Mouse (Mus musculus): Measurements from ENCODE around the gene Sap30bp.

The Sap30bp gene

GRCm38 (mm10) chr11:115959018-115959417 is 25.9 kb downstream of the Sap30bp start:
- DNase-seq, result no peak

GRCm38 (mm10) chr11:115962651-115963412 is 29.8 kb downstream of the Sap30bp start:
- no peak for DNase-seq

GRCm38 (mm10) chr11:115964977-115965604 is 32.0 kb downstream of the Sap30bp start:
- DNase-seq, result no peak

- DNase-seq, result no peak
These were observed 35.8 kb downstream of the Sap30bp start for GRCm38 (mm10) chr11:115968731-115969405.

DNA sequence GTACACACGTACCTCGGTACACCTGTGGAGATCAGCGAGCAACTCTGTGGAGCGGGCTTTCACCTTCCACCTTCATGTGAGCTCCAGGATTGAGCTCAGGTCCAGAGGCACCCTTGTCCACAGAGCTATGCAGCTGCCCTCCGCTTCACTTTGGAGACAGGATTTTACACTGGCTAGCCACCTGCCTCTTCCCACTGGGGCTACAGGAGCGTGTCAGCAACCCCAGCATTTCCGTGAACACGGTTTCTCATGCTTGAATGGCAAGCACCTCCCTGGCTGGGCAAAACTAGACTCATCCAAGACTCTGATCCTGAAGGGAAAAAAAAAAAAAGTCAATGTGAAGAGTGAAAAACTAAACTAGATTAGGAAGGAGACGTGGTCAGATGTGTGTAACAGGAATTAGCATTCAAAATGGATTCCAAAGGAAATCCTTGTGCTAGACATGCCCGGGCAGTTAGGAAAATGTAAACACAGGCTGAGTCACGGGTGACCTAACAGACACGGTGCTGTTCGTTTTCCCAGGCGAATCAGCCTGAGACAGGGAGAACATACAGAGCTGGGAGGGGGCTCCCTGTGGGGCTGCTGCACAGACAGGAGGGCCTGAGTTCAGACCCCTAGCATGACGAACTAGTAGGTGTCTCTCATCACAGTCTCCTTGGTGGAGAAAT is 37.1 kb downstream of the Sap30bp start:
- DNase-seq, result no peak

DNA sequence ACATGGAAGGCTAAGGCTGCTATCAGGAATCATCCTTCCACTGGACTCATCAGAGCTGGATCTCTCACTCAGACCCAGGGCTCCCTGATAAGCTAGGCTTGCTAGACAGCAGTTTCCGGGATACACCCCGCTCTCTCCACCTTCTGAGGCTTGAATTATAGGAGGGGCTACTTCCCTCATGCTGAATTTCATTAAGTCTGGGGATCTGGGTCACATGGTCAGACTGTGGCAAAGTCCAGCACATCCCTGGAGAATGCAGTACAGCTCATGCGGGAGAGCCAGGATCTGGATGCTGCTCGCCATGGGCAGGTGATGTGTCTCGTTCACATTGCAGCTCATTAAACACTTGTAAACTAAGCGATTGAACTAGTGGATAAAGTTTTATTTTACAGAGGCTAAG is 37.9 kb downstream of the Sap30bp start:
- DNase-seq, result no peak

GRCm38 (mm10) chr11:115974309-115975082 is 41.4 kb downstream of the Sap30bp start, which contains the start of gene Itgb4:
Gene Itgb4 (plus strand): TSS chr11:115974709.
- no peak for DNase-seq

DNA sequence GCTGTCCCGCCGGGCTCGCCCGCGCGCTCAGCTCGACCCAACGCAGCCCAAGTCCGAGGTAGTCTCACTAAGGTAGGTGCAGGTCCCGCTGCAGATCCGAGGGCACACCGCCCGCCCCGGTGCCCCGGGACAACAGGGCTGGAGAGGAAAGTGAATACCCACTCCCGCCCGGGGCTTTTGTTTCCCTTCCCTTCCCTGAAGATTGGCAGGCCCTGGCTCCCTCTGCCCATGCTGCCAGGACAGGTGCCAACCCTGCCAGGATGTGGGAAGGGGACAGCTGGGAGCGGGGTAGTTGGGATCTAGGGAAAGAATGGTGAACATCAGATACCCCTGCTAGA is 42.0 kb downstream of the Sap30bp start:
- no peak for DNase-seq

DNA sequence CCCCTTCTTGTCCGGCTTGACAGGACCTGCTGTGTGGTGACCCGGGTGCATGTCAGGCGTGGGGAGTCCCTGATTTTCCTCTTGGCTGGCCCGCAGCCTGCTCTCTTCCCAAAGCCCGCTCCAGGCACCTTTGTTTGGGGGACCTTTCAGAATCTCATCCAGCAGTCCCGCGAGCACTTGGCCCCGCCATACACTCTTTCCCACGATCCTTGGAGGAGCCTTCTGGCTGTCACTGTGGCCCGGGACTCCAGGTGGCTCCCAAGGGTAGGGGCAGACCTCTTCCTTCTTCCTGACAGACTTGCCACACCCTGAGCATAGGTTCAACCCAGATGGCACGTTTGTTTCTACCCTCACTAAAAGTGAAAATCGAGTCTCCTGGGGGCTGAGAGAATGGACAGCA is 42.5 kb downstream of the Sap30bp start:
- no peak for DNase-seq

DNA sequence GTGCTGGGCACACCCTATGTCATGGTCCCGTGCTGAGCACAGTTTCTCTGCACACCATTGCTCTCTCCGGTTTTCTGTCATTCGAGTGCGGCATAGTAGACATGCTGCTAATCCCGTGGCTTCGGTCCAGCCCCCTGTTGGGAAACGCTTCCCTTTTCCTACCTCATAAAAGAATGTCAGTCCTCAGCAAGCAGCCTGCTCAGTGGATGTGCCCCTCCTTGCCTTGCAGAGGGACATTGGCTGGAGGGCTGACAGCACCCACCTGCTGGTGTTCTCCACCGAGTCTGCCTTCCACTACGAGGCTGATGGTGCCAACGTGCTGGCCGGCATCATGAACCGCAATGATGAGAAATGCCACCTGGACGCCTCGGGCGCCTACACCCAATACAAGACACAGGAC is 49.4 kb downstream of the Sap30bp start:
- DNase-seq, result peak; percentile 35

GRCm38 (mm10) chr11:115983291-115983690 is 50.2 kb downstream of the Sap30bp start:
- peak; percentile 28 for DNase-seq

GRCm38 (mm10) chr11:115989686-115990085 is 56.6 kb downstream of the Sap30bp start:
- no peak for DNase-seq

GRCm38 (mm10) chr11:115992098-115992497 is 59.0 kb downstream of the Sap30bp start:
- no peak for DNase-seq

- DNase-seq, result no peak
These were observed 62.2 kb downstream of the Sap30bp start for GRCm38 (mm10) chr11:115995256-115995655.

DNA sequence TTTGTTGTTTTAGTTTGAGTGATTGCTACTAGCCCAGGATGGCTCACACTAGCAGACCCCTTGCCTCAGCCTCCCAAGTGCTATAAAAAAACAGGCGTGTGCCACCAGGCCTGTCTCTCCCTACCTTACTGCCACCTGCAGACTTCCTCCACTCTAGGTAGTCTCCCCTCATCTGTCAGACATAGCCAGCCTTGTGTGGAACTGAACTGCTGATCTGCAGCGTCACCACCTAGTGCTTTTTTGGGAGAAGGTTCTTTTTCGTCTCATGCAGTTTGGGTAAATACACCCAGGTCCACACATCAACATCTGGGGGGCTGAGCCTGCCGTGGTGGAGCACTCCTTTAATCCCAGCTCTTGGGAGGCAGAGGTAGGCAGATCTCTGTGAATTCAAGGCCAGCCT is 64.0 kb downstream of the Sap30bp start:
- no peak for DNase-seq

DNA sequence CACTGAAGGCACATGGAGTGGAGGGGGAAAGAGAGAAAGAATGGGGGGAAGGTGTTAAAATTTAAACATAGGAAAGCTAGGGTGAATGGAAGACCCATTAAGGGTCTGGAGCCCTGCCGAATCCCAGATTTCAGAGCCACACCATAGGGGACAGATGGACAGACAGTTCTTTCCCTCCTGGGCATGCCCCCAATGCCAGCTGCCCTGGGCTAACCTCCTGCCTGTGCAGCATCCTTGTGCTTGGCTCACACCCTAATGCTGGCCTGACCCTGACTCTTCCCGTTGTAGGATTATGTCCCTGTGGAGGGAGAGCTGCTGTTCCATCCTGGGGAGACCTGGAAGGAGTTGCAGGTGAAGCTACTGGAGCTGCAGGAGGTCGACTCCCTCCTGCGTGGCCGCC is 64.6 kb downstream of the Sap30bp start:
- DNase-seq, result no peak

DNA sequence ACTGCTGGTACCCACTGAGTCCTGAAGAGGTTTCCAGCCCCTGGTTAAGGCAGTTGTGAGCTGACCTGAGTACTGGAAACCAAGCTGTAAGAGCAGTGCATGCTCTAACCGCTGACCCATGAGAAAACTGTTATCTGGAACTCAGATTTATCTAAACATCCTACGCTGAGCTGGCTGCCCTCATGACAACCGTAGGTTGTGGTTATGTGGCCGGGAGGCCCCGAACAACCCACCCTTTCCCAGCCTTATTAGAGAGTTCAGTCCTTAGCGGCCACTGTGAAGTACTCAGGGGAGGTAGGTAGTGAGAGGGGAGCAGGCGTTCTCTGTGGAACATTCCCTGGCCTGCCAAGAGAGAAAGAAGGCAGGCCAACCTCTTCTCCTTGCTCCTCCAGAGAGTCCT is 65.9 kb downstream of the Sap30bp start:
- DNase-seq, result no peak

DNA sequence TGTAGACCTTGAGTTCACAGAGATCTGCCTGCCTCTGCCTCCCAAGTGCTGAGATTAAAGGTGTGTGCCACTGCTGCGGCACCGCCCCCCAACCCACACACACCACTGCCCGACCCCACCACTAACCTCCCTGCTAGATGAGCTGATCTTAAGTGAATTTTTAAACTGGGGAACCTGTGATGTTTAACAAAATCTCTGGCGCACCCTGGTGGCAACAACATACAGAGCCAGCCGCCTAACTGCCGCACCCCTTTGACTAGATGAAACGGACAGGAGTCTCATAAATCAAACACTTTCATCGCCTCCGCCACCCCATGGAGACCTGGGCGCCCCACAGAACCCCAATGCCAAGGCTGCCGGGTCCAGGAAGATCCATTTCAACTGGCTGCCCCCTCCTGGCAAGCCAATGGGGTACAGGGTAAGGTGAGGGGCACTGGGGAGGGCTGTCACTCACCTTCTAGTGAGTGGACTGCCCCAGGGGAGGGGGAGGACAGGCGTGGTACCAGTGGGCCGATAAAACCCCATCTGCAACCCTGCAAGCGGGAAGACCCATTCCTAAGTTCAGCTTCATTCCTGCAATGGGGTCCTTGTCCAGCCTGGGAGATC is 66.6 kb downstream of the Sap30bp start:
- peak; percentile 76 for DNase-seq

DNA sequence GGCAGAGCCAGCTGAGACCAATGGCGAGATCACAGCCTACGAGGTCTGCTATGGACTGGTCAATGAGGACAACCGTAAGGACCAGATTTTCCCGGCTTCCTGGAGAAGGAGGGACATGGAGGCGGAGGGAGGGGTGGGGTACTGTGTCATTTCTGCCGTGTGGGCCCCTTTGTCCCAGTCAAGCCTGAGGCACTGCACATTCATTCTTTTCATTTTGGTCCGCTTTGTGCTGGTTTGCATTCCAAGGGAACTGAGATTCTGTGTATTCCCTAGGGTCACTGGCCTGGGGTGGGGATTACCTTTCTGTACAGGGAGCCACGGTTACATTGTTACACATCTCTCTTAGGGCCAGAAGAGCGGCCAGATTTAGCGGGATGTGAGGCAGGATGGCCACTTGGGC is 67.5 kb downstream of the Sap30bp start:
- no peak for DNase-seq

DNA sequence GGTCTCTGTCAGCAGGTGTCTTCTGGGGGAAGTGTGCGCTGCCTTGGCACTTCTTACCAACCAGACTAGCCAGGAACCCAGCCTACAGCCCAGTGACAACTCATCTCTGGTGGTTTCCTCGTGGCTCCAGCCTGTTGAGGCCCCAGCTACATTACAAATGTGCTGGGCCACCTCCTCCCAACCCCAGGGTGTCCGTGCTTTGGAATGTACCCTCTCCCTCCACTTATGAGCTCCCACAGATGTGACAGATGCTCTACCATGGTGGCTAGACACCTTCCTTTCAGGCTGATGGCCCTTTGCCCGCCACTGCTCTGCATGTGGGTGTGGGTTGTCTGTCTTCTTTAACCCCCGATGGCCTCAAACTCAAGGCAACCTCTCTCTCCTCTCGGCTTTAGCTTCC is 68.6 kb downstream of the Sap30bp start:
- DNase-seq, result no peak

DNA sequence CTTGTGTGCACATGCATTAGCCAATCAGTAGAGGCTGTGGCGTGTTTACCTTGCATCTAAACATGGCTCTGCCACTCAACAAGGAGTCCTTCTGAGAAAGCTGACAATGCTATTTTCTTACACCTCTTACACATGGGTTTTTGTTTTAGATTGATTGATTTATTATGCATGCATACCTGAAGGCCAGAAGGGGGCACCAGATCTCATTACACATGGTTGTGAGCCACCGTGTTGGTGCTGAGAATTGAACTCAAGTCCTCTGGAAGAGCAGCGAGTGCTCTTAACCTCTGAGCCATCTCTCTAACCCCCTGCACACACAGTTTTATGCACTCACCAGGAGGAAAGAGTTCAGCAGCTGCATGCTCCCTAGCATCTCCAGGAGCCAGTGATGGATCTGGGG is 69.8 kb downstream of the Sap30bp start:
- DNase-seq, result no peak

- DNase-seq, result no peak
These were observed 71.2 kb downstream of the Sap30bp start for GRCm38 (mm10) chr11:116004186-116004823.

Data from cerebellum, adult 11 months (tissue).